ENCODE assay signal across 10 mouse cellular contexts in the genomic region with DNA sequence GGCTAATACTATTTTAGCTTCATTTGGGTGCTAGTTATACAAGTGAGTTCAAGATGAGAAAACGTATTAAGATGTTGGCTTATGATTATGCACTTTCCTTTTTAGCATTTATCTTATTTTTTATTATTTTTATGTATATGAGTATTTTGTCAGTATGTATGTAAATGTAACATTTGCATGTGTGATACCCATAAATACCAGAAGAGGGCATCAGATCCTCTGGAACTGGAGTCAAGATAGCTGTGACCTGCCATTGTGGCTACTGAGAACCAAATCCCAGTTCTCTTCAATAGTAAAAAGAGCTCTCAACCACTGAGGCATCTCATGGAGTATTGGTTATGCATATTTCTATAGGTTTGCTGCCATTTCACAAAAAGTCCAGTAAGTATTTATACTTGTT.
DNase-seq lines count a peak whose midpoint lies in the region; ATAC-seq and TF ChIP-seq lines count a peak whose summit lies in the region.
"Had no signal": no experiment of that assay in that cellular context is flagged by ENCODE, and none has a peak within 500 bp of the region (broad histone marks: within the 10 kb centered on the region; RNA-seq: fewer than 3 reads in every experiment).

No protein-coding gene starts in this region.

- no peak overlapping the region for H3K4me2 ChIP-seq in forebrain, embryonic 14.5 days (ENCODE audit: low read length)
- H3K4me2 ChIP-seq: kidney, embryonic 15.5 days; limb, embryonic 13.5 days had no signal

- H3K9ac ChIP-seq in forebrain, embryonic 14.5 days (ENCODE audit: low read length) = no peak overlapping the region
- H3K9ac ChIP-seq: kidney, embryonic 15.5 days; limb, embryonic 13.5 days had no signal

- peak; percentile 19 for DNase-seq in kidney, adult 2 months
- no peak for DNase-seq in kidney, postnatal 4 days
- peak; percentile 8 for DNase-seq in thymus, postnatal 14 days
- DNase-seq in thymus, postnatal 25 days = no peak
- DNase-seq in c-Kit-positive CD71-positive TER-119-negative erythroid progenitor cells, embryonic 14.5 days (ENCODE audit: low read depth) = peak; percentile 3
- DNase-seq in frontal cortex, postnatal 10 days (ENCODE audit: low spot score in 2 of 2) = no peak
- no peak for DNase-seq in yolk sac, embryonic 10.5 days (ENCODE audit: low spot score)
- no peak for DNase-seq in forebrain, embryonic 14.5 days (ENCODE audit: low spot score)

- no peak overlapping the region for H3K4me3 ChIP-seq in kidney, adult 2 months (ENCODE audit: insufficient read depth, low read depth, low read length)
- no peak overlapping the region for H3K4me3 ChIP-seq in forebrain, embryonic 14.5 days (ENCODE audit: low read depth, low read length)
- H3K4me3 ChIP-seq: kidney, embryonic 15.5 days; limb, embryonic 13.5 days had no signal

- no peak for TF ChIP-seq POLR2A in kidney, adult 2 months (IDR thresholded peaks at IDR 0.05; ENCODE audit: low read depth, low read length)

- WGBS in kidney, adult 2 months = 52% methylated on average over 1 of the region's 1 CpGs
- 57% methylated on average over 1 of the region's 1 CpGs for WGBS in forebrain, embryonic 14.5 days

- H3K4me1 ChIP-seq in kidney, adult 2 months (ENCODE audit: control insufficient read depth, insufficient read depth, low read length) = no peaks in the 10 kb centered on the region
- H3K4me1 ChIP-seq in forebrain, embryonic 14.5 days (ENCODE audit: control insufficient read depth, insufficient read depth, low read length) = no peaks in the 10 kb centered on the region
- H3K4me1 ChIP-seq: kidney, embryonic 15.5 days had no signal

- H3K27me3 ChIP-seq in kidney, adult 2 months (replicated peaks; ENCODE audit: control insufficient read depth, insufficient read depth, low read length) = no peaks in the 10 kb centered on the region
- no peaks in the 10 kb centered on the region for H3K27me3 ChIP-seq in forebrain, embryonic 14.5 days (replicated peaks; ENCODE audit: control insufficient read depth, insufficient read depth, low read length)
- H3K27me3 ChIP-seq: kidney, embryonic 15.5 days; limb, embryonic 13.5 days had no signal

- ATAC-seq in forebrain, embryonic 14.5 days = no peak

- H3K9me3 ChIP-seq in forebrain, embryonic 14.5 days (replicated peaks; ENCODE audit: control insufficient read depth, low read length) = no peaks in the 10 kb centered on the region
- H3K9me3 ChIP-seq: kidney, embryonic 15.5 days; limb, embryonic 13.5 days had no signal

- H3K27ac ChIP-seq in kidney, adult 2 months (ENCODE audit: insufficient read depth, low read depth, low read length) = no peak overlapping the region
- no peak overlapping the region for H3K27ac ChIP-seq in forebrain, embryonic 14.5 days (ENCODE audit: low read depth, low read length)
- H3K27ac ChIP-seq: kidney, embryonic 15.5 days; limb, embryonic 13.5 days had no signal

- H3K36me3 ChIP-seq in kidney, adult 2 months (ENCODE audit: control insufficient read depth, insufficient read depth, low read length) = no peaks in the 10 kb centered on the region
- H3K36me3 ChIP-seq in forebrain, embryonic 14.5 days (ENCODE audit: control insufficient read depth, insufficient read depth, low read length) = no peaks in the 10 kb centered on the region
- H3K36me3 ChIP-seq: kidney, embryonic 15.5 days; limb, embryonic 13.5 days had no signal

- TF ChIP-seq CTCF in kidney, adult 2 months (conservative IDR thresholded peaks at IDR 0.05; ENCODE audit: insufficient read depth, insufficient read length, low read depth, low read length) = no peak

Comparison
In these comparisons a context has a peak if more than half of its experiments do, and no peak if none do; other contexts are left out.
1. DNase-seq: peak in kidney, adult 2 months (single experiment), thymus, postnatal 14 days (single experiment) and c-Kit-positive CD71-positive TER-119-negative erythroid progenitor cells, embryonic 14.5 days (single experiment); none in kidney, postnatal 4 days (0 of 2), thymus, postnatal 25 days (single experiment), frontal cortex, postnatal 10 days (0 of 2), yolk sac, embryonic 10.5 days (single experiment) and forebrain, embryonic 14.5 days (single experiment).